13 mouse cellular contexts compared by ENCODE assay signal in the genomic region with DNA sequence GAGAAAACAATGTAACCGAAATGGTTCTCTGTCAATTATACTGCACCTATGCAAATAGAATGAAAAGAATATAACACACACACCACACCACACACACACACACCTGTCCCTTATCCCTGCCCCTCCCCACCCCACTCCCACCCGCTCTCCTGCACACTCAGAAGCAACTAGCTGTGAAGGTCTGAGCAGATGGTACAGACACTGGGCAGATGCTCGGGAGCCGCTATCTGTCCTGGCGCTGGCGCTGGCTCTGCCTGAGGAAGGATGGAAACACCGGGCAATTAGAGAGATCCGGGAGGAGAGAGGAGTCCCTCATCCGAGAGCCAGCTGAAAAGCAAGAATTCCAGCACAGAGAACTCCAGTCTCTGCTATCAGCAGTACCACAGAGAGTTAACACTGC. TPM values are rescaled to one million over a fixed set of nuclear protein-coding genes. Genes with fewer than 3 reads are reported as not detected.
A peak's percentile ranks its signal among the peaks of the same experiment; 100 is the strongest.
DNase-seq lines count a peak whose midpoint lies in the region; ATAC-seq lines count a peak whose summit lies in the region.
"Had no signal": no experiment of that assay in that cellular context is flagged by ENCODE, and none has a peak within 500 bp of the region (broad histone marks: within the 10 kb centered on the region; RNA-seq: fewer than 3 reads in every experiment).

No protein-coding gene starts in this region.

- H3K9ac ChIP-seq in intestine, embryonic 15.5 days, result no peak overlapping the region
- no peak overlapping the region for H3K9ac ChIP-seq in liver, embryonic 11.5 days (ENCODE audit: low read depth, low read length)

- WGBS in intestine, embryonic 15.5 days, result 66% methylated on average over 9 of the region's 9 CpGs
- 62% methylated on average over 9 of the region's 9 CpGs for WGBS in liver, embryonic 11.5 days

- no peaks in the 10 kb centered on the region for H3K36me3 ChIP-seq in intestine, embryonic 15.5 days
- H3K36me3 ChIP-seq in liver, embryonic 11.5 days (ENCODE audit: control insufficient read depth, insufficient read depth, low read length), result no peaks in the 10 kb centered on the region
- H3K36me3 ChIP-seq: embryonic facial prominence, embryonic 10.5 days had no signal

- H3K4me3 ChIP-seq in intestine, embryonic 15.5 days (replicated peaks), result no peak overlapping the region
- no peak overlapping the region for H3K4me3 ChIP-seq in liver, embryonic 11.5 days (ENCODE audit: low read depth, low read length)
- H3K4me3 ChIP-seq: embryonic facial prominence, embryonic 10.5 days; megakaryocyte, embryonic 14.5 days had no signal

- peak; percentile 28 for DNase-seq in layer of hippocampus, adult 11-12 months (ENCODE audit: low spot score)
- DNase-seq in layer of hippocampus, adult 18-20 months (ENCODE audit: low spot score in 2 of 2), result no peak
- peak; percentile 46 to 47 for DNase-seq in cerebellum, adult 18-20 months
- DNase-seq in cerebellum, postnatal 36 days, result peak; percentile 24 to 27
- DNase-seq in retina, embryonic 14.5 days (ENCODE audit: low spot score), result peak; percentile 18
- no peak for DNase-seq in liver, embryonic 11.5 days (ENCODE audit: low spot score)
- DNase-seq: kidney, postnatal 25 days; lung, adult 18-20 months; thymus, postnatal 36 days had no signal

- H3K4me2 ChIP-seq in intestine, embryonic 15.5 days (replicated peaks), result no peak overlapping the region
- no peak overlapping the region for H3K4me2 ChIP-seq in liver, embryonic 11.5 days

- no peak overlapping the region for H3K27ac ChIP-seq in intestine, embryonic 15.5 days
- H3K27ac ChIP-seq in liver, embryonic 11.5 days (ENCODE audit: low read depth, low read length), result no peak overlapping the region
- H3K27ac ChIP-seq: embryonic facial prominence, embryonic 10.5 days had no signal

- no peaks in the 10 kb centered on the region for H3K27me3 ChIP-seq in intestine, embryonic 15.5 days (replicated peaks)
- H3K27me3 ChIP-seq in liver, embryonic 11.5 days (replicated peaks; ENCODE audit: control insufficient read depth, insufficient read depth, low read length), result no peaks in the 10 kb centered on the region
- H3K27me3 ChIP-seq: megakaryocyte, embryonic 14.5 days had no signal

- ATAC-seq in intestine, embryonic 15.5 days, result no peak
- no peak for ATAC-seq in liver, embryonic 11.5 days (replicated peaks; ENCODE audit: low FRiP score)
- ATAC-seq: inflammation-experienced regulatory T-cells, adult 6 months had no signal

- no peaks in the 10 kb centered on the region for H3K9me3 ChIP-seq in intestine, embryonic 15.5 days
- H3K9me3 ChIP-seq in liver, embryonic 11.5 days (ENCODE audit: control insufficient read depth, low read length), result no peaks in the 10 kb centered on the region
- H3K9me3 ChIP-seq: embryonic facial prominence, embryonic 10.5 days had no signal

- H3K4me1 ChIP-seq in intestine, embryonic 15.5 days (replicated peaks), result peaks cover 3% of the 10 kb centered on the region; the same call in 1 of the 2 replicates
- H3K4me1 ChIP-seq in liver, embryonic 11.5 days (replicated peaks; ENCODE audit: control insufficient read depth, insufficient read depth, low read length), result no peaks in the 10 kb centered on the region; the same call in 1 of the 2 replicates
- H3K4me1 ChIP-seq: megakaryocyte, embryonic 14.5 days had no signal

RNA-seq across cellular contexts. Expression of gene Apbb2, which starts 42.3 kb away (rescaled TPM):
- 10 to 100 TPM; 55.9 to 59.5 TPM for total RNA-seq in layer of hippocampus, adult 18-20 months (2021)
- polyA plus RNA-seq in intestine, embryonic 15.5 days (2015; fragmentation: Nextera tagmentation; extraction: Ambion mirVana), result 32.0 and 35.4 TPM in 2 replicates
- polyA plus RNA-seq in liver, embryonic 11.5 days (2014; fragmentation: Nextera tagmentation; extraction: Ambion mirVana), result 11.7 and 14.2 TPM in 2 replicates

Comparison
In these comparisons a context has a peak if more than half of its experiments do, and no peak if none do; other contexts are left out.
1. DNase-seq: peak in layer of hippocampus, adult 11-12 months (single experiment), cerebellum, adult 18-20 months (2 of 2), cerebellum, postnatal 36 days (2 of 2) and retina, embryonic 14.5 days (single experiment); none in layer of hippocampus, adult 18-20 months (0 of 2) and liver, embryonic 11.5 days (single experiment).